Mouse (Mus musculus) neural tube, embryonic 12.5 days (tissue): ENCODE measurements around the gene Impg1. TPM values are rescaled to one million over a fixed set of nuclear protein-coding genes. Genes with fewer than 3 reads are reported as not detected.

Source experiments
- ATAC-seq: fragments of 200-750 bp; cut with Nextera tagmentation; 2 replicates; pipeline ENCODE4 v1.8.0; 2017; ENCODE audit warnings: low read depth, mild to moderate bottlenecking, moderate TSS enrichment, moderate library complexity; ENCODE audit not compliant: low FRiP score
- H3K27ac ChIP-seq: fragments of 300-500 bp; sonication (generic); 2 replicates; pipeline ENCODE4 v1.5.1; 2016
- H3K27me3 ChIP-seq: fragments of 300-500 bp; sonication (generic); replicated peaks from 2 replicates; pipeline ENCODE4 v1.6.1; 2016; ENCODE audit warnings: mild to moderate bottlenecking
- H3K36me3 ChIP-seq: fragments of 300-500 bp; sonication (generic); 2 replicates; pipeline ENCODE4 v1.6.1; 2016; ENCODE audit warnings: mild to moderate bottlenecking
- H3K4me1 ChIP-seq: fragments of 300-500 bp; sonication (generic); 2 replicates; pipeline ENCODE4 v1.6.1; 2016
- H3K4me2 ChIP-seq: fragments of 300-500 bp; sonication (generic); replicated peaks from 2 replicates; pipeline ENCODE4 v1.6.1; 2016; ENCODE audit warnings: mild to moderate bottlenecking
- H3K4me3 ChIP-seq: fragments of 300-500 bp; sonication (generic); 2 replicates; pipeline ENCODE4 v1.5.1; 2016
- H3K9ac ChIP-seq: fragments of 300-500 bp; sonication (generic); 2 replicates; pipeline ENCODE4 v1.6.1; 2016; ENCODE audit warnings: mild to moderate bottlenecking
- H3K9me3 ChIP-seq: fragments of 300-500 bp; sonication (generic); 2 replicates; pipeline ENCODE4 v1.6.1; 2016; ENCODE audit warnings: mild to moderate bottlenecking
- WGBS: fragments of 180-500 bp; shearing (Covaris S2); methylation state at CpG from one replicate; pipeline ENCODE4 v1.1.7; 2016; 5-methylcytosine and 5-hydroxymethylcytosine counted together
- polyA plus RNA-seq: library from polyadenylated mRNA; unstranded; fragments of >200 nt; fragmentation: Nextera tagmentation; extraction: Ambion mirVana; gene quantifications from 2 replicates; pipeline ENCODE4 v1.2.1, GENCODE M21; 2016

The Impg1 gene
- polyA plus RNA-seq, 1 experiment from 2014 or later: not detected

DNA sequence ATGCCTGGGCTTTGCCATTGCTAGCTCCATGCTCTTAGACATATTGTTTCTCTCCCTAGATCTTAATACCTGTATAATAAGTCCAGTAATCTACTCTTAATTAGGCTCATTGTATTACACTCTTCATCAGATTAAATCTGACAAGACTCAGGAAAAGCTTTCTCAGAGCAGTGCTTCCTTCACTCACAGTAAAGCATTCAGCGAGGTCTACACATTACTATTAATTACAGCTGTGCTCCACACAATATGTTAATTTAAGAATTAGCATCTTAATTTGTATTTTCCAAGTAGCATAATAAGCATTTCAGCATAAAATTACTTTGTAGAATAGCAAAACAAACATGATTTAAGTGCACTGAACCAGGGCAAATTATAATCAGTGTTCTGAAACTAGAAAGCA, 192.3 kb downstream of the Impg1 start:
- Histone ChIP-seq H3K9ac (no peak overlapping the region), H3K27me3 (no peaks in the 10 kb centered on the region), H3K9me3 (no peaks in the 10 kb centered on the region), H3K4me2 (no peak overlapping the region), H3K36me3 (no peaks in the 10 kb centered on the region), H3K4me3 (no peak overlapping the region), H3K4me1 (no peaks in the 10 kb centered on the region), H3K27ac (no peak overlapping the region)
- ATAC-seq: no peak; the same call in 1 of the 2 replicates
- WGBS: 67% methylated on average over 1 of the region's 1 CpGs

DNA sequence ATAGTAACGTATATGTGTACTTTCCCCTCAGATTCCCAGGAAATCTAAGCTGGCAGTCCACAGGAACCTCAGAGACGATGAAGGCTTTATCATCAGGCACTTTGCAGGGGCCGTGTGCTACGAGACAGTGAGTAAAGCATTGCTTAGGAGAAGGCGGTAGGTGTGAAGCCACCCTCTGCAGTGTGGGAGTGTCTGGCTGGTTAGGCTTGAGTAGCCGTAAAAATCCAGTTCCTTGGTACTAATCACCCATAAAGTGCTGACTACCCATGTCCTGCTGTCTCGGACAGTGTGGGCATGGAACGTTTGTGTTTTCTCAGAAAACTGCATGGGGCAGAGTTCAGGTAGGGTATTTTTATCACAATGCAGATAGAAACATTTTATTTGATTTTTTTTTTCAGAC, 195.7 kb downstream of the Impg1 start:
- 71% methylated on average over 8 of the region's 8 CpGs for WGBS
- H3K9me3 ChIP-seq: no peaks in the 10 kb centered on the region
- no peak overlapping the region for H3K4me2 ChIP-seq
- no peak overlapping the region for H3K9ac ChIP-seq
- H3K27me3 ChIP-seq: no peaks in the 10 kb centered on the region
- H3K4me3 ChIP-seq: no peak overlapping the region
- no peak overlapping the region for H3K27ac ChIP-seq
- H3K36me3 ChIP-seq: no peaks in the 10 kb centered on the region
- H3K4me1 ChIP-seq: no peaks in the 10 kb centered on the region
- ATAC-seq: no peak

DNA sequence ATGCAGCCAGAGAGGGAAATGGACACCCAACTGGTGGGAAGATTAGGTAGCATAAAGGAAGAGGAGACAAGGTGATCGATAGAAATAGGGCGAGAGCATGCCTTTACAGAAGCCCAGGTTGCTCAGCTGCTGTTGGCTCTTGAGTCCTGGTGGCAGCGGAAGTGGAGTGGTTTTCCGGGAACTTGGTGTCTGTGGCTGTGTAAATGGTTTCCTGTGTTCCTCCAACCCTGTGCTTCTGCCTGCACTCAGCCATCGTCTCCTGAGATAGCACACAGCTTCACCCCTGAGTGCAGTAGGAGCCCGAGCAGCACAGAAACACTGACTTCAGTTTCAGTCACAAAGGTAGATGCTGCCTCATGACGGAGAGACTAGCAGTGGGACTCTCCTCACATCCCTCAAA, 198.8 kb downstream of the Impg1 start:
- Histone ChIP-seq H3K27ac (no peak overlapping the region), H3K9me3 (no peaks in the 10 kb centered on the region), H3K27me3 (no peaks in the 10 kb centered on the region), H3K4me1 (no peaks in the 10 kb centered on the region), H3K4me2 (no peak overlapping the region), H3K9ac (no peak overlapping the region), H3K4me3 (no peak overlapping the region), H3K36me3 (no peaks in the 10 kb centered on the region)
- 92% methylated on average over 7 of the region's 7 CpGs for WGBS
- no peak for ATAC-seq

DNA sequence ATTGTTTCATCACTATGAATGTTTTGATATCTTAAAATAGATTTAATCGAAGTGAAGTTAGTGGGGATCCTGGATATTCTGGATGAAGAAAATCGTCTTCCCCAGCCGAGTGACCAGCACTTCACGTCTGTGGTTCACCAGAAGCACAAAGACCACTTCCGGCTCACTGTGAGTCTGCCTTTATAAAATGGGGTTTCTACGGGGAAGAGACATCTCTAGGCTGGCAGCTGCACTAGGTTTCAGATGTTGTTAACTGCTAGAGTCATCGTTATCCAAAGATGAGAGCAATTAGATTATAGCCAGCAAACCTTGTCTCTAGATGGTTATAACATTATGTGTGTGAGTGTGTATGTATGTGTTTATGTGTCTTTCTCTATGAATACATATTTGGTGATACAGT, 199.2 kb downstream of the Impg1 start:
- H3K4me1 ChIP-seq: no peaks in the 10 kb centered on the region
- WGBS: 90% methylated on average over 7 of the region's 7 CpGs
- no peaks in the 10 kb centered on the region for H3K9me3 ChIP-seq
- H3K36me3 ChIP-seq: no peaks in the 10 kb centered on the region
- H3K4me2 ChIP-seq: no peak overlapping the region
- H3K4me3 ChIP-seq: no peak overlapping the region
- no peak overlapping the region for H3K27ac ChIP-seq
- ATAC-seq: no peak
- H3K27me3 ChIP-seq: no peaks in the 10 kb centered on the region
- no peak overlapping the region for H3K9ac ChIP-seq
